Mouse (Mus musculus) hindbrain, embryonic 16.5 days (tissue): ENCODE results near the gene Alox5ap. TPM values are rescaled to one million over a fixed set of nuclear protein-coding genes. Genes with fewer than 3 reads are reported as not detected.

ENCODE experiments used
- ATAC-seq: fragments of 200-750 bp; cut with Nextera tagmentation; 2 replicates; pipeline ENCODE4 v1.8.0; 2017; ENCODE audit warnings: moderate TSS enrichment, moderate library complexity
- H3K27ac ChIP-seq: fragments of 300-500 bp; sonication (generic); 2 replicates; pipeline ENCODE4 v1.5.1; 2014; ENCODE audit warnings: low read depth, mild to moderate bottlenecking, control low read depth, low read length, moderate library complexity
- H3K27me3 ChIP-seq: fragments of 300-500 bp; sonication (generic); replicated peaks from 2 replicates; pipeline ENCODE4 v1.6.1; 2014; ENCODE audit warnings: low read length; ENCODE audit not compliant: control insufficient read depth, insufficient read depth
- H3K36me3 ChIP-seq: fragments of 300-500 bp; sonication (generic); 2 replicates; pipeline ENCODE4 v1.6.1; 2014; ENCODE audit warnings: mild to moderate bottlenecking, low read length, moderate library complexity, mixed read lengths; ENCODE audit not compliant: control insufficient read depth, insufficient read depth
- H3K4me1 ChIP-seq: fragments of 300-500 bp; sonication (generic); 2 replicates; pipeline ENCODE4 v1.6.1; 2014; ENCODE audit warnings: low read depth, low read length; ENCODE audit not compliant: control insufficient read depth, insufficient read depth
- H3K4me2 ChIP-seq: fragments of 300-500 bp; sonication (generic); 2 replicates; pipeline ENCODE4 v1.6.1; 2014; ENCODE audit warnings: mild to moderate bottlenecking, low read length, control low read depth, moderate library complexity
- H3K4me3 ChIP-seq: fragments of 300-500 bp; sonication (generic); 2 replicates; pipeline ENCODE4 v1.5.1; 2014; ENCODE audit warnings: mild to moderate bottlenecking, low read length, control low read depth, moderate library complexity
- H3K9ac ChIP-seq: fragments of 300-500 bp; sonication (generic); 2 replicates; pipeline ENCODE4 v1.6.1; 2014; ENCODE audit warnings: low read depth, mild to moderate bottlenecking, control low read depth, low read length, moderate library complexity
- H3K9me3 ChIP-seq: fragments of 300-500 bp; sonication (generic); 2 replicates; pipeline ENCODE4 v1.6.1; 2014; ENCODE audit warnings: mild to moderate bottlenecking, low read length, moderate library complexity; ENCODE audit not compliant: control insufficient read depth
- WGBS: fragments of 180-500 bp; shearing (Covaris S2); extraction: QIAGEN DNeasy Blood & Tissue Kit; methylation state at CpG from one replicate; pipeline ENCODE4 v1.1.7; 2014; 5-methylcytosine and 5-hydroxymethylcytosine counted together
- polyA plus RNA-seq: library from polyadenylated mRNA; unstranded; fragments of >200 nt; fragmentation: Nextera tagmentation; extraction: Ambion mirVana; gene quantifications from 2 replicates; pipeline ENCODE4 v1.2.1, GENCODE M21; 2015

The Alox5ap gene
- polyA plus RNA-seq, 1 experiment from 2014 or later = 13.3 TPM

- H3K4me3 ChIP-seq = no peak overlapping the region
- 81% methylated on average over 4 of the region's 4 CpGs for WGBS
- H3K27me3 ChIP-seq = no peaks in the 10 kb centered on the region
- H3K36me3 ChIP-seq = no peaks in the 10 kb centered on the region
- peaks cover 4% of the 10 kb centered on the region; the same call in 1 of the 2 replicates for H3K9me3 ChIP-seq
- no peaks in the 10 kb centered on the region for H3K4me1 ChIP-seq
- no peak overlapping the region for H3K9ac ChIP-seq
- no peak overlapping the region for H3K27ac ChIP-seq
- ATAC-seq = no peak
- no peak overlapping the region for H3K4me2 ChIP-seq
Measured at GRCm38 (mm10) chr5:149272535-149272934, 8.0 kb downstream of the Alox5ap start.

GRCm38 (mm10) chr5:149274390-149275104 is 10.0 kb downstream of the Alox5ap start:
- H3K36me3 ChIP-seq = no peaks in the 10 kb centered on the region
- WGBS = 87% methylated on average over 15 of the region's 15 CpGs
- ATAC-seq = no peak

GRCm38 (mm10) chr5:149275105-149275494 is 10.5 kb downstream of the Alox5ap start:
- WGBS = 90% methylated on average over 1 of the region's 1 CpGs
- H3K27ac ChIP-seq = no peak overlapping the region
- no peak overlapping the region for H3K4me2 ChIP-seq
- no peak overlapping the region for H3K9ac ChIP-seq
- no peaks in the 10 kb centered on the region for H3K27me3 ChIP-seq
- H3K36me3 ChIP-seq = no peaks in the 10 kb centered on the region
- no peaks in the 10 kb centered on the region; the same call in 1 of the 2 replicates for H3K4me1 ChIP-seq
- H3K9me3 ChIP-seq = peaks cover 4% of the 10 kb centered on the region; the same call in 1 of the 2 replicates
- H3K4me3 ChIP-seq = no peak overlapping the region
- ATAC-seq = no peak

More at GRCm38 (mm10) chr5:149274390-149275104, 10.0 kb downstream of the Alox5ap start:
- H3K9me3 ChIP-seq = peaks cover 4% of the 10 kb centered on the region; the same call in 1 of the 2 replicates
- H3K9ac ChIP-seq = no peak overlapping the region
- no peak overlapping the region for H3K4me2 ChIP-seq
- no peaks in the 10 kb centered on the region for H3K27me3 ChIP-seq
- H3K27ac ChIP-seq = no peak overlapping the region
- H3K4me3 ChIP-seq = no peak overlapping the region
- H3K4me1 ChIP-seq = no peaks in the 10 kb centered on the region; the same call in 1 of the 2 replicates

- H3K27me3 ChIP-seq = no peaks in the 10 kb centered on the region
- WGBS = 85% methylated on average over 5 of the region's 5 CpGs
- ATAC-seq = no peak
Measured at GRCm38 (mm10) chr5:149277529-149277928, 13.0 kb downstream of the Alox5ap start.

GRCm38 (mm10) chr5:149279273-149279844 is 14.8 kb downstream of the Alox5ap start:
- ATAC-seq = peak; percentile 82
- Histone ChIP-seq H3K9ac (peak overlapping the region; percentile 56), H3K36me3 (no peaks in the 10 kb centered on the region), H3K27ac (peak overlapping the region; percentile 3), H3K4me3 (peak overlapping the region; percentile 26), H3K4me2 (peak overlapping the region; percentile 53), H3K9me3 (peaks cover 4% of the 10 kb centered on the region; the same call in 1 of the 2 replicates), H3K27me3 (no peaks in the 10 kb centered on the region), H3K4me1 (no peaks in the 10 kb centered on the region; the same call in 1 of the 2 replicates)
- WGBS = 25% methylated on average over 22 of the region's 22 CpGs

More at GRCm38 (mm10) chr5:149277529-149277928, 13.0 kb downstream of the Alox5ap start:
- H3K36me3 ChIP-seq = no peaks in the 10 kb centered on the region
- H3K27ac ChIP-seq = no peak overlapping the region
- H3K9me3 ChIP-seq = no peaks in the 10 kb centered on the region
- no peak overlapping the region for H3K4me2 ChIP-seq
- H3K9ac ChIP-seq = no peak overlapping the region
- H3K4me1 ChIP-seq = no peaks in the 10 kb centered on the region; the same call in 1 of the 2 replicates
- H3K4me3 ChIP-seq = no peak overlapping the region

- peaks cover 4% of the 10 kb centered on the region for H3K4me1 ChIP-seq
- H3K4me2 ChIP-seq = no peak overlapping the region
- no peaks in the 10 kb centered on the region for H3K27me3 ChIP-seq
- peaks cover 4% of the 10 kb centered on the region; the same call in 1 of the 2 replicates for H3K9me3 ChIP-seq
- H3K36me3 ChIP-seq = no peaks in the 10 kb centered on the region
- WGBS = 85% methylated on average over 2 of the region's 2 CpGs
- no peak for ATAC-seq
- no peak overlapping the region for H3K9ac ChIP-seq
- no peak overlapping the region for H3K4me3 ChIP-seq
- no peak overlapping the region for H3K27ac ChIP-seq
Measured at GRCm38 (mm10) chr5:149283009-149283408, 18.4 kb downstream of the Alox5ap start.

GRCm38 (mm10) chr5:149283821-149284220 is 19.3 kb downstream of the Alox5ap start:
- no peak overlapping the region for H3K9ac ChIP-seq
- no peaks in the 10 kb centered on the region for H3K36me3 ChIP-seq
- H3K4me2 ChIP-seq = no peak overlapping the region
- H3K4me3 ChIP-seq = no peak overlapping the region
- H3K27ac ChIP-seq = no peak overlapping the region
- peaks cover 4% of the 10 kb centered on the region; the same call in 1 of the 2 replicates for H3K9me3 ChIP-seq
- H3K27me3 ChIP-seq = no peaks in the 10 kb centered on the region
- no peak for ATAC-seq
- peaks cover 6% of the 10 kb centered on the region for H3K4me1 ChIP-seq

- H3K4me1 ChIP-seq = peaks cover 6% of the 10 kb centered on the region
- H3K4me3 ChIP-seq = no peak overlapping the region
- peaks cover 4% of the 10 kb centered on the region; the same call in 1 of the 2 replicates for H3K9me3 ChIP-seq
- no peak overlapping the region for H3K27ac ChIP-seq
- no peak overlapping the region for H3K4me2 ChIP-seq
- no peak overlapping the region for H3K9ac ChIP-seq
- WGBS = 46% methylated on average over 7 of the region's 7 CpGs
- no peaks in the 10 kb centered on the region for H3K27me3 ChIP-seq
- ATAC-seq = no peak
- no peaks in the 10 kb centered on the region for H3K36me3 ChIP-seq
Measured at GRCm38 (mm10) chr5:149286021-149286420, 21.5 kb downstream of the Alox5ap start.
